In the genomic region with DNA sequence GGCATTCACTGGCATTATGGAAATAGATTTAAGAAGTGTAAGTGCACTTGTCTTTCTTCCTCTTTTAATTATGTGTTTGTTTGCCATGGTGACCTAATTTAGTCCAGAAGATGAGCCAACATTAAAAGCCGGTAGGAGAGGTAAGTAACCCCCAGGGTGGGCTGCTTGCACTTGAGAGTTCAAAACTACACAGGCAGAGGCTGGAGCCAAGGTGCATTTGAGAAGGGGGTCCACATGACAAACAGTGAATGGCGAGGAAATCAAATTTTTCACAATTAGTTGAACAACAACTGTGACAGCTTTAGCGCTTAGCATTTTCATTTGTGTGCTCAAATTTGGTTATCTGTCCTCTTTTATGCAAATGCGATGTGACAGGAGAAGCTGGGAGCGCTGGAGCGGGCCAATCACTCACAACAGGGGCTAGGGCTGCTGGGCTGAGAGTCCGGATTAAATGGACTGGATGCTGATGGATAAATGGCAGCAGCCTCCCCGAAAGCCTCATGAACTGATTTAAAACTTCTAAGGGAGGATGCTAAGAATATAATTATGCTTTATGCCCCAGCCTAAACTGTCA, we compare ENCODE assay signal across 16 mouse cellular contexts.
DNase-seq lines count a peak whose midpoint lies in the region; ATAC-seq and TF ChIP-seq lines count a peak whose summit lies in the region.
"Had no signal": no experiment of that assay in that cellular context is flagged by ENCODE, and none has a peak within 500 bp of the region (broad histone marks: within the 10 kb centered on the region; RNA-seq: fewer than 3 reads in every experiment).

No protein-coding gene starts in this region.

- intact Hi-C loops in left cerebral cortex, postnatal 14 days (cut with DNase I) = no loop called here

- H3K9ac ChIP-seq in heart, embryonic 14.5 days (ENCODE audit: low read length) = no peak overlapping the region
- H3K9ac ChIP-seq in forebrain, embryonic 16.5 days (replicated peaks; ENCODE audit: low read depth, low read length) = no peak overlapping the region
- H3K9ac ChIP-seq in midbrain, embryonic 13.5 days (replicated peaks) = no peak overlapping the region
- H3K9ac ChIP-seq in stomach, postnatal 0 days (ENCODE audit: low read length) = no peak overlapping the region
- H3K9ac ChIP-seq: embryonic facial prominence, embryonic 12.5 days; liver, embryonic 14.5 days had no signal

- 41% methylated on average over 8 of the region's 8 CpGs for WGBS in heart, embryonic 14.5 days
- WGBS in embryonic facial prominence, embryonic 10.5 days = 55% methylated on average over 8 of the region's 8 CpGs
- 20% methylated on average over 8 of the region's 8 CpGs for WGBS in forebrain, embryonic 16.5 days
- WGBS in midbrain, embryonic 13.5 days = 22% methylated on average over 8 of the region's 8 CpGs
- WGBS in stomach, postnatal 0 days = 63% methylated on average over 8 of the region's 8 CpGs

- H3K9me3 ChIP-seq in heart, embryonic 14.5 days (ENCODE audit: control insufficient read depth, low read length) = no peaks in the 10 kb centered on the region
- no peaks in the 10 kb centered on the region for H3K9me3 ChIP-seq in embryonic facial prominence, embryonic 10.5 days
- no peaks in the 10 kb centered on the region for H3K9me3 ChIP-seq in forebrain, embryonic 16.5 days (ENCODE audit: control insufficient read depth, low read length)
- no peaks in the 10 kb centered on the region for H3K9me3 ChIP-seq in midbrain, embryonic 13.5 days
- no peaks in the 10 kb centered on the region for H3K9me3 ChIP-seq in stomach, postnatal 0 days (ENCODE audit: control insufficient read depth, low read length)
- H3K9me3 ChIP-seq: embryonic facial prominence, embryonic 12.5 days; limb, embryonic 10.5 days had no signal

- no peak for ATAC-seq in heart, embryonic 14.5 days (ENCODE audit: insufficient number of reproducible peaks, insufficient read depth, low FRiP score, low read depth)
- ATAC-seq in forebrain, embryonic 16.5 days = peak; percentile 40; the same call in 1 of the 2 replicates
- ATAC-seq in midbrain, embryonic 13.5 days = peak; percentile 88
- no peak for ATAC-seq in stomach, postnatal 0 days (ENCODE audit: low FRiP score, low TSS enrichment)
- ATAC-seq: activated CD4-positive, CD25-positive, alpha-beta regulatory T cell, adult 4 months; inflammation-experienced regulatory T-cells, adult 6 months had no signal

- no peak for TF ChIP-seq EP300 in stomach, postnatal 0 days (optimal IDR thresholded peaks at IDR 0.05)

- peaks cover 2 to 13% of the 10 kb centered on the region in 2 experiments for H3K4me1 ChIP-seq in heart, embryonic 14.5 days (ENCODE audit: control insufficient read depth in 2 of 2, insufficient read depth in 2 of 2, low read length in 2 of 2)
- 0 out of 2 replicates have a peak, but pooled peaks cover 2% of the 10 kb centered on the region for H3K4me1 ChIP-seq in embryonic facial prominence, embryonic 10.5 days
- H3K4me1 ChIP-seq in forebrain, embryonic 16.5 days (replicated peaks; ENCODE audit: control insufficient read depth, insufficient read depth, low read length) = no peaks in the 10 kb centered on the region; the same call in 1 of the 2 replicates
- peaks cover 7% of the 10 kb centered on the region; the same call in 1 of the 2 replicates for H3K4me1 ChIP-seq in midbrain, embryonic 13.5 days (replicated peaks)
- no peaks in the 10 kb centered on the region for H3K4me1 ChIP-seq in stomach, postnatal 0 days (replicated peaks; ENCODE audit: control insufficient read depth, insufficient read depth)
- H3K4me1 ChIP-seq: embryonic facial prominence, embryonic 12.5 days; limb, embryonic 10.5 days had no signal

- no peak overlapping the region for H3K4me3 ChIP-seq in heart, embryonic 14.5 days (ENCODE audit: control insufficient read depth in 1 of 2, insufficient read depth in 1 of 2, low read depth in 1 of 2, low read length in 2 of 2)
- H3K4me3 ChIP-seq in embryonic facial prominence, embryonic 10.5 days = no peak overlapping the region
- H3K4me3 ChIP-seq in forebrain, embryonic 16.5 days (replicated peaks; ENCODE audit: low read length) = no peak overlapping the region
- H3K4me3 ChIP-seq in midbrain, embryonic 13.5 days (replicated peaks) = no peak overlapping the region
- no peak overlapping the region for H3K4me3 ChIP-seq in stomach, postnatal 0 days (ENCODE audit: low read depth, low read length)
- H3K4me3 ChIP-seq: embryonic facial prominence, embryonic 12.5 days; limb, embryonic 10.5 days had no signal

- peak overlapping the region; percentile 23; the same call in 1 of the 2 replicates for H3K4me2 ChIP-seq in heart, embryonic 14.5 days (ENCODE audit: low read length)
- no peak overlapping the region for H3K4me2 ChIP-seq in forebrain, embryonic 16.5 days (ENCODE audit: low read length)
- H3K4me2 ChIP-seq in midbrain, embryonic 13.5 days (replicated peaks) = no peak overlapping the region
- H3K4me2 ChIP-seq in stomach, postnatal 0 days (replicated peaks; ENCODE audit: low read depth) = no peak overlapping the region
- H3K4me2 ChIP-seq: embryonic facial prominence, embryonic 12.5 days had no signal

- H3K27ac ChIP-seq in heart, embryonic 14.5 days (replicated peaks in 1 of 2; ENCODE audit: control insufficient read depth in 1 of 2, insufficient read depth in 1 of 2, low read depth in 2 of 2, low read length in 2 of 2) = no peak overlapping the region
- H3K27ac ChIP-seq in embryonic facial prominence, embryonic 10.5 days (replicated peaks) = no peak overlapping the region
- H3K27ac ChIP-seq in forebrain, embryonic 16.5 days (ENCODE audit: low read length) = no peak overlapping the region
- no peak overlapping the region for H3K27ac ChIP-seq in midbrain, embryonic 13.5 days
- H3K27ac ChIP-seq in stomach, postnatal 0 days (replicated peaks) = no peak overlapping the region
- H3K27ac ChIP-seq: embryonic facial prominence, embryonic 12.5 days; limb, embryonic 10.5 days; liver, embryonic 14.5 days had no signal

- no peak for TF ChIP-seq CTCF in stomach, postnatal 0 days (IDR thresholded peaks at IDR 0.05; ENCODE audit: low read depth)

- H3K36me3 ChIP-seq in heart, embryonic 14.5 days (ENCODE audit: control insufficient read depth, insufficient read depth, low read length) = no peaks in the 10 kb centered on the region
- no peaks in the 10 kb centered on the region for H3K36me3 ChIP-seq in embryonic facial prominence, embryonic 10.5 days (replicated peaks)
- H3K36me3 ChIP-seq in forebrain, embryonic 16.5 days (ENCODE audit: control insufficient read depth, insufficient read depth) = no peaks in the 10 kb centered on the region
- H3K36me3 ChIP-seq in midbrain, embryonic 13.5 days = no peaks in the 10 kb centered on the region
- no peaks in the 10 kb centered on the region for H3K36me3 ChIP-seq in stomach, postnatal 0 days (ENCODE audit: control insufficient read depth, insufficient read depth, low read length)
- H3K36me3 ChIP-seq: embryonic facial prominence, embryonic 12.5 days; limb, embryonic 10.5 days had no signal

- H3K27me3 ChIP-seq in heart, embryonic 14.5 days (ENCODE audit: control insufficient read depth, insufficient read depth, low read length) = no peaks in the 10 kb centered on the region
- H3K27me3 ChIP-seq in embryonic facial prominence, embryonic 10.5 days (replicated peaks; ENCODE audit: low read depth, poor library complexity, severe bottlenecking) = no peaks in the 10 kb centered on the region
- no peaks in the 10 kb centered on the region for H3K27me3 ChIP-seq in forebrain, embryonic 16.5 days (replicated peaks; ENCODE audit: control insufficient read depth, insufficient read depth, low read length)
- no peaks in the 10 kb centered on the region for H3K27me3 ChIP-seq in midbrain, embryonic 13.5 days
- no peaks in the 10 kb centered on the region for H3K27me3 ChIP-seq in stomach, postnatal 0 days (ENCODE audit: control insufficient read depth, insufficient read depth, low read length)
- H3K27me3 ChIP-seq: embryonic facial prominence, embryonic 12.5 days had no signal

- no peak for DNase-seq in heart, adult 11 months
- DNase-seq in embryonic facial prominence, embryonic 10.5 days (ENCODE audit: low spot score) = peak; percentile 10
- DNase-seq in layer of hippocampus, adult 8-10 months (ENCODE audit: low spot score in 2 of 2) = no peak
- no peak for DNase-seq in left cerebral cortex, postnatal 14 days (ENCODE audit: low spot score in 2 of 2)
- DNase-seq in stomach, postnatal 0 days (ENCODE audit: low spot score) = no peak
- DNase-seq: cerebellum, adult 18-20 months; gastrocnemius, postnatal 10 days; kidney, postnatal 14 days had no signal

Comparison
In these comparisons a context has a peak if more than half of its experiments do, and no peak if none do; other contexts are left out.
1. ATAC-seq: peak in forebrain, embryonic 16.5 days (single experiment) and midbrain, embryonic 13.5 days (single experiment); none in heart, embryonic 14.5 days (single experiment) and stomach, postnatal 0 days (single experiment).